Mouse (Mus musculus): ENCODE measurements around the gene Clmp. TPM values are rescaled to one million over a fixed set of nuclear protein-coding genes. Genes with fewer than 3 reads are reported as not detected.
A peak's percentile ranks its signal among the peaks of the same experiment; 100 is the strongest.
"Not testable (repeated sequence)": the region's sequence is repeated elsewhere in the genome, so short reads cannot be mapped to it uniquely, and the experiment has no call there.

Gene Clmp
- polyA plus RNA-seq, 1 experiment from 2014 or later, result 51.1 TPM

DNA sequence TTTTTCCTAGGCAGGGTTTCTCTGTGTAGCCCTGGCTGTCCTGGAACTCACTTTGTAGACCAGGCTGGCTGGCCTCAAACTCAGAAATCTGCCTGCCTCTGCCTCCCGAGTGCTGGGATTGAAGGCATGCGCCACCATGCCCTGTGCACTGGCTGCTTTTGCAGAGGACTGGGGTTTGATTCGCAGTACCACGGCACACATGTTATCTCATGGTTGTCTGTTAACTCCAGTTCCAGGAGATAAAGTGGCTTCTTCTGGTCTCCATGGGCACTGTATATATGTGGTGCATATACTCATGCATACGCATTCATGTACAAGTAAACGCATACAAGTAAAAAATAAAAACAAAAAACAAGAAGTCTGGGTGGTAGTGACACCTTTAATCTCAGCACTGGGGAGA lies 101.1 kb downstream of the Clmp start:
- 96% methylated on average over 6 of the region's 6 CpGs for WGBS
- H3K9ac ChIP-seq; H3K4me3 ChIP-seq; H3K27ac ChIP-seq (replicated peaks); H3K9me3 ChIP-seq; H3K36me3 ChIP-seq; H3K4me2 ChIP-seq; ATAC-seq (ENCODE audit: low FRiP score, low read depth); H3K27me3 ChIP-seq: not testable (repeated sequence)
- H3K4me1 ChIP-seq (replicated peaks), result peaks cover 22% of the 10 kb centered on the region

DNA sequence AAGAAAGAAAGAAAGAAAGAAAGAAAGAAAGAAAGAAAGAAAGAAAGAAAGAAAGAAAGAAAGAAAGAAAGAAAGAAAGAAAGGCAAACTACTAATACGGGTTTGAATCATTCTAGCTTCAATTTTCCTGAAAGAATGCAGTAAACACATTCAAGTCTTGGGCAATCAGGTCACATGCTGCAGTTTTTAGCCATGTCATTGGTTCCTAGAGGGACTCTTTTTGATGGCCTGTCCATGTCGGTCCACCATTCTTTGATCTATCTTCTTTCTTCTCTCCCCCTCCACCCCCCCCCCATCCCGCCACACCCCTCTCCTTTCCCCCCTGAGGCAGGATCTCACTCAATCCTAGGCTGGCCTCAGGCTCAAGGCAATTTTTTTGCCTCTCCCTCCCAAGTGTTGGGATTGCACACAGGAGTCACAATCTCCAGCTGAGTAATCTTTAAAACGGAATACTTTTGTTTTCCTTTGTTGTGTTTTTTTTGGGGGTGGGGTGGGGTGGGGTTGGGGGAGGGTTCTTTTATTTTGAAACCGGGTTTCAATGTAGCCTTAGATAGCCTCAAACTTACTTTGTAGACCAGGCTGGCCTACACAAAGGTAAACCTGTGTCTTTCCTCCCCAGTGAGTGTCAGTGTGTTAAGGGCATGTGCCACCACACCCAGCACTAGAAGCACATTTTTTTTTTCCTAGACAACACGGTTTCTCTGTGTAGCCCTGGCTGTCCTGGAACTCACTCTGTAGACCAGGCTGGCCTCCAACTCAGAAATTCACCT lies 106.3 kb downstream of the Clmp start:
- no peak overlapping the region for H3K27ac ChIP-seq (replicated peaks)
- H3K4me1 ChIP-seq (replicated peaks), result no peaks in the 10 kb centered on the region
- H3K4me3 ChIP-seq, result no peak overlapping the region
- no peak for ATAC-seq (ENCODE audit: low FRiP score, low read depth)
- WGBS, result 72% methylated on average over 6 of the region's 6 CpGs
- no peak overlapping the region for H3K9ac ChIP-seq
- H3K36me3 ChIP-seq, result no peaks in the 10 kb centered on the region
- H3K9me3 ChIP-seq, result no peaks in the 10 kb centered on the region
- no peaks in the 10 kb centered on the region for H3K27me3 ChIP-seq
- no peak overlapping the region for H3K4me2 ChIP-seq

DNA sequence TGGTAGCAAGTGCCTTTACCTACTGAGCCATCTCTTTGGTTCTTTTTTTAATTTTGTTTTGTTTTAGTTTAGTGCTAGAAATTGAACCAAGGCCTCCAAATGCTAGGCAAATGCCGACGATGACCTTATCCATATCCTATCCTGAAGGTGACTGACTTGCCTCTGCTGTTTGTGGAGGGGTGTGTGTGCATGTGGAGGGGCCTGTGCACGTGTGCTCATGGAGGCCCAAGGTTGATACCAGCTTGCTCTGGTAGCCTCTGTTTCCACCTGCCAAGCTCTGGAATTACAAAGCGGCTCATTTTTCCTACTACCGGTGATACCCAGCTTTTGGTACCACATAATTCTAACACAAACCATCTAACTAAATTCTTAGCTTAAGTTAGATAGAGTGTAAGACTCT lies 107.8 kb downstream of the Clmp start:
- Histone ChIP-seq H3K4me1 (replicated peaks) (no peaks in the 10 kb centered on the region), H3K36me3 (no peaks in the 10 kb centered on the region), H3K9me3 (no peaks in the 10 kb centered on the region), H3K4me3 (no peak overlapping the region), H3K4me2 (no peak overlapping the region), H3K9ac (no peak overlapping the region), H3K27me3 (no peaks in the 10 kb centered on the region), H3K27ac (replicated peaks) (no peak overlapping the region)
- WGBS, result 95% methylated on average over 5 of the region's 5 CpGs
- ATAC-seq (ENCODE audit: low FRiP score, low read depth), result no peak

DNA sequence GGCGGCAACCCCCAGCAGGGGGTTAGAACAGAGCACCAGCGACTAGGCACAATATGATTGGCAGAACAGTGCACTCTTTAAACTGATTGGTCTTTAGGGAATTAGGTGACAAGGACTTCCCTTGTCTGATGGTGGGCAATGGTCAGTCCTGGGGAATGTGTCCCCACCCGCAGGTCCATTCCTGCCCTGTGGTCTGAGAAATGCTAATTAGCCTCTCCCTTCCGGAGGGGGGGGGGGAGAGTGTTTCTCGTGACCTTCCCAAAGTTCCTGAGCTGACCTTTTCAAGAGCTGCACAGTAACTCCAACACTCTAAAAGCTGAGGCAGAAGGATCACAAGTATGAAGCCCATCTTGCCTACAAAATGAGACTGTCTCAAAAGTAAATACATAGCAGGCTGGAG lies 108.5 kb downstream of the Clmp start:
- no peak for ATAC-seq (ENCODE audit: low FRiP score, low read depth)
- Histone ChIP-seq H3K4me2 (no peak overlapping the region), H3K9ac (no peak overlapping the region), H3K27ac (replicated peaks) (no peak overlapping the region), H3K27me3 (no peaks in the 10 kb centered on the region), H3K36me3 (no peaks in the 10 kb centered on the region), H3K4me3 (no peak overlapping the region), H3K9me3 (no peaks in the 10 kb centered on the region), H3K4me1 (replicated peaks) (peaks cover 3% of the 10 kb centered on the region; the same call in 1 of the 2 replicates)
- WGBS, result 25% methylated on average over 5 of the region's 5 CpGs

DNA sequence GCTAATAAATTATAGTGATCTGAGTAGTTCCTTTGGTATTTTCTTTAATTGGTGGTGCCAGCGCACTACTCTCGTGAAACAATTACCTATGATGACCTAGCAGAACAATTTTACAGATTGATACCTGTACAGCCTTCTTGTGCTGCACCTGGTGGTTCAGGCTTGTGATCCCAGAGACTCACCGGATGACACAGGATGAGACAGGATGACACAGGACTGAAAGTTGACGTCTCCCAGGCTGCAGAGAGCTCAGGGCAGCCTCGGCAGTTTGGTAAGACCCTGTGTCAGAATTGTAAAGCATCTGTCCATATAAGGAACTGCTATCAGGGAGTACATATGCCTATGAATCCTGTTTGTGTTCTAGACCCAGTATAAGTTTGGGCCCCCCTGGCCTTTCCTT lies 109.2 kb downstream of the Clmp start:
- no peak for ATAC-seq (ENCODE audit: low FRiP score, low read depth)
- Histone ChIP-seq H3K27me3 (no peaks in the 10 kb centered on the region), H3K4me3 (no peak overlapping the region), H3K9me3 (no peaks in the 10 kb centered on the region), H3K9ac (no peak overlapping the region), H3K4me1 (replicated peaks) (peaks cover 5% of the 10 kb centered on the region; the same call in 1 of the 2 replicates), H3K4me2 (no peak overlapping the region), H3K27ac (replicated peaks) (no peak overlapping the region), H3K36me3 (no peaks in the 10 kb centered on the region)
- 77% methylated on average over 5 of the region's 5 CpGs for WGBS

DNA sequence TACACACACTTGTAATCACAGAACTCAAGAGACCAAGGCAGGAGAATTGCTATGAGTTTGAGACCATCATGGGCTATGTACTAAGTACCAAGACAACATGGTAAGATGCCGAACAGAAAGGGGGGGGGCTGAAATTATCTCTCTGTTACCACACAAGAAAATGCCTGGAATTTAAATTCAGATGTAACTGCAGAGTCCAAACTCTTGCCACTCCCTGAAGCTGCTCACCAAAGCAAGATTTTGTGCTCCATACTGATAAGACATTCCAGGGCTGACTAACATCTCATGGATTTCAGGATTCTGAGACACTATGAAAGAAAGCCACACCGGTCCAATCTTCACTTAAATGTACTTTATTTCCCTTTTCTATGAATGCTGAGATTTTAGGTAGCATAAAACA lies 109.8 kb downstream of the Clmp start:
- Histone ChIP-seq H3K9me3 (no peaks in the 10 kb centered on the region), H3K27ac (replicated peaks) (no peak overlapping the region), H3K4me2 (no peak overlapping the region), H3K4me1 (replicated peaks) (peaks cover 7% of the 10 kb centered on the region; the same call in 1 of the 2 replicates), H3K4me3 (no peak overlapping the region), H3K36me3 (no peaks in the 10 kb centered on the region), H3K27me3 (no peaks in the 10 kb centered on the region), H3K9ac (no peak overlapping the region)
- ATAC-seq (ENCODE audit: low FRiP score, low read depth), result no peak
- WGBS, result 85% methylated on average over 2 of the region's 2 CpGs

DNA sequence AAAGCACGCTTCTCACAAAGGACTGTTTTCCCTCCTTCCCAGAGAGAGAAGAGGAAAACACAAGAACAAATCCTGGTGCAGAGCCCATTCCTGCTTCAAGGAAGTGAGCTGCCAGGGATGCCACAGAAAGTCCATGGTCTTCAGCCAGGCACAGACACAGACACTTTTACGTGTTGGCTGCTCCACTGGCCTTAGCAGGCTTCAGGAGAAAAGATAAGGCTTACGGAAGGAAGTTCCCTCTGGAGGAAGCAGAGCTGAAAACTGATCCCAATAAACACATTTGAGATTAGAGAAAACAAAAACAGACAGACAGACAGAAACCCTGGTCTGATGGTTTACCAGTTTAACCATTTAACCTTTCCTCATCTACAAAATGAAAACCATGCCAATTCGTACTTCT lies 110.3 kb downstream of the Clmp start:
- no peak for ATAC-seq (ENCODE audit: low FRiP score, low read depth)
- Histone ChIP-seq H3K4me1 (replicated peaks) (peaks cover 7% of the 10 kb centered on the region; the same call in 1 of the 2 replicates), H3K9ac (no peak overlapping the region), H3K27me3 (no peaks in the 10 kb centered on the region), H3K9me3 (no peaks in the 10 kb centered on the region), H3K27ac (replicated peaks) (no peak overlapping the region), H3K4me2 (no peak overlapping the region), H3K36me3 (no peaks in the 10 kb centered on the region), H3K4me3 (no peak overlapping the region)
- WGBS, result 76% methylated on average over 4 of the region's 4 CpGs

DNA sequence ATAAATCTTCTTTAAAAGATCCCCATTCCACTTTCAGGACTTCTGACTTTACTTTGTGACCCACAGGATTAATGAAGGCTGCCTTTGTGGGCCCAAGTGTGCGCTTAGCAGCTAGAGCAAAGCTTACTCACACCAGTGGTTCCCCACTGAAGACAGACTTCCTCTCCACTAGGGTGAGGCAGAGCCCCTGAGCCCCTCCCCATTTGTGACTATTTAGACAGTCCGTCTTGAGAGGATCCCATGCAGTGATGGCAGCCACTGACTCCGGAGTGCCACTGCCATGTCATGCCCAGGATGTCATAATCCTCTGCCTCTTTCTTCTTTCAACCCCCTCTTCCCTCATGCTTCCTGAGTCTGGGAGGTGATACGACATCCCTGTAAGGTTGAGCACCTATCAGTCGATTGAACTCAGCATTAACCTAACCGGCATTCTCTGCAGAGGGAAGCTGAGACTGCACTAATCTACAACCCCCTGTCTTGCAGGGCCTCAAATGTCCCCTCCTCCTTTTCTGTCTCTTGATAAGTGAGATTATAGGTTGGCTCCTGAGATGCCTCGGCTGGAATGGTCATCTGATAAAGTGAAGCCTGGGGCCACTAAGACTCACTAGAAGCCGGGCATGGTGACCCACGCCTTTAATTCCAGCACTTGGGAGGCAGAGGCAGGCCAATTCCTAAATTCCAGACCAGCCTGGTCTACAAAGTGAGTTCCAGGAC lies 112.6 kb downstream of the Clmp start:
- Histone ChIP-seq H3K36me3 (peaks cover 1% of the 10 kb centered on the region), H3K9ac (no peak overlapping the region), H3K4me3 (no peak overlapping the region), H3K27me3 (no peaks in the 10 kb centered on the region), H3K27ac (replicated peaks) (no peak overlapping the region), H3K9me3 (no peaks in the 10 kb centered on the region), H3K4me1 (replicated peaks) (peaks cover 12% of the 10 kb centered on the region), H3K4me2 (no peak overlapping the region)
- ATAC-seq (ENCODE audit: low FRiP score, low read depth), result no peak
- 81% methylated on average over 9 of the region's 9 CpGs for WGBS

DNA sequence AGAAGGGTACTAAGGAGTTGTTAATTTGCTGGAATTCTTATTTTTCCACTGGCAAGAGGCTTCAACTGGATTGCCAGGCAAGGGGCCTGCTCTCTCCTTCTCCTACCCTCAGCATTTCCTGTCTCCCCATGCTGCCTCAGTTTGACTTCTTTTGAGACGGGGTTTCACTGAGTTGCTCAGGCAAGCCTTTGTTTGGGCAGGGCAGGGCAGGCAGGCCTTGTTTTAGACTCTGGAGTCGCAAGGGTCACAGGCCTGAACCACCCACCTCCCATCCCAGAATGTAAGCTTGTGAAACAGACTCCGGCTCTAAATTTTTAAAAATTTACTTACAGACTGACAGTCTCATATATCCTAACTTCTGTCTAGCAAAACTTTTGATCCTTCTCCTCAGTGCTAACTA lies 113.3 kb downstream of the Clmp start:
- Histone ChIP-seq H3K4me1 (replicated peaks) (peaks cover 19% of the 10 kb centered on the region), H3K27ac (replicated peaks) (peak overlapping the region; percentile 100), H3K9ac (peak overlapping the region; percentile 82; the same call in 1 of the 2 replicates), H3K4me2 (peak overlapping the region; percentile 79; the same call in 1 of the 2 replicates), H3K4me3 (no peak overlapping the region), H3K27me3 (no peaks in the 10 kb centered on the region), H3K36me3 (peaks cover 8% of the 10 kb centered on the region), H3K9me3 (no peaks in the 10 kb centered on the region)
- ATAC-seq (ENCODE audit: low FRiP score, low read depth), result no peak
- 38% methylated on average over 3 of the region's 3 CpGs for WGBS

DNA sequence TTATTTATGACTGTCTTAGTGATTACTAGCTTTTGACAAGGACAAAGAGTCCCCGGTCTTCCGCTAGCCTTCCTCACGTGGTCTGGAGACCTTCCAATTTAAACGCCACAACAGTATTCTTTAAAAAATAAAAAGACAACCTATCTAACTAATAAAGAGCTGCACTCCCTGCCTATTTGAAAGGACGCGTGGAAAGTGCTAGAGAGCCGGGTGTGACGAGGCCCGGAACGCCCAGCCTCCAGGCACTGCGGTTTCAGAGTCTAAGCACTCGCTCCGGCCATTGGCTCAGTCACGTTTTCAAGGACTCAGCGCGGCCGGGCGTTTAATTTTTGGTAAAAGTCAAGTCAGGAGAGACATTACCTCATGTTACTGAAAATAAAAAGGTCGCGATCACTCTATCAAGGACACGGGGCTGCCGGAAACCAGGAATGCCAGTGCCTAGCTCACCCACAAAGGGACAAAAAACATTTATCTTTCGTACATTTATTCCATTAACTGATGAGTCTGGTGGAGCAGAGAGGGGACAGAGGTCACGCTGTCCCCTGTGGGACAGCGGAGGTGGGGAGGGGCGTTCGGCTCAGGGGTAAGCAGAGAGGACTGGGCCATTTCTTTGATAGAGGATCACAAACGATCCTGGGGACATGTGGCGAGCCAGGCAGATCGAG lies 114.2 kb downstream of the Clmp start:
- Histone ChIP-seq H3K9ac (peak overlapping the region; percentile 82), H3K4me2 (peak overlapping the region; percentile 79), H3K9me3 (no peaks in the 10 kb centered on the region), H3K27me3 (no peaks in the 10 kb centered on the region), H3K4me1 (replicated peaks) (peaks cover 28% of the 10 kb centered on the region), H3K4me3 (peak overlapping the region; percentile 93), H3K36me3 (peaks cover 15% of the 10 kb centered on the region), H3K27ac (replicated peaks) (peak overlapping the region; percentile 100)
- peak; percentile 33 for ATAC-seq (ENCODE audit: low FRiP score, low read depth)
- under 1% methylated on average over 30 of the region's 30 CpGs for WGBS

DNA sequence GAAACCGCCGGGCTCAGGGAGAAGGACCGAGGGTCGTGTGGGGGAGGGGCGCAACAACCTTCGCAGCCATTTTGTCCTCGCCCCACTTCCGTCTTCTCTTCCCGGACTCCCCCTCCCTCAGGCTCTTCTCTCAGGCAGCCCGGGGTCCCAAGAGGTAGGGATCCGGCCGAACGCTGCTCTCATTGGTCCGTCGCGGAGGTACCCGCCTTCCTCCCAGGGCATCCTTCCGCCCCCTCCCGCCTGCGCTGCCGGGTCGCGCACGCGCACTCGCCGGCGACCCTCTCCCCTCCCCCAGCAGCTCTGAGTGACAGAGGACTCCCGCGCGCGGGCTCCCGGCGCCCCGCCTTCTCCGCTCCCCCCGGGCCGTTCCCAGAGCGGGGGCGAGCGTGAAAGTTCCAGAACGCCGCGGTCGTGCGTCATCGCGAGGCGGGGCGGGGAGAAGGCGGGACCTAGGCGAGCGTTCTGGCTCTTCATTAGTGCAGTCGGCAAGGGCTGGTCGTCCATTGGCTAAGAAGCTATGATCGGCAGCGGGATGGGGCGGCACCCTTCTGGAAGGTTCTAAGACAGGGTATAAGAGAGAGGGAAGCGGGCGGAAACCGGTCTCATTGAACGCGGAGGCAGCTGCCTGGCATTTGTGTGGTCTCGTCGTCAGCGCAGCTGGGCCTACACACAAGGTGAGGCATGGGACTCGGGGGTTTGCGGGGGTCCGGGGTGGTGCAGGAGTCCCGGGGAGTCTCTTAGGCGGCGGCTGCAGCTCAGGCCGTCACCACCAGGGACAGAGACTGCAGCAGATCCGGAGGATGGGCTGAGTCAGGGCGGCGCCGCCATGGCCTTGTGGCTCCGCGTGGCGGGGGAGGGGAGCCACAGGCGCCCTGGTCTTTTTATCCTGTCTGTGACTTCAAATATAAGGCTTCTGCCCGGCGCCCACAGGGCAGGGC lies 115.2 kb downstream of the Clmp start, which contains the start of gene Hspa8:
TSS of gene Hspa8 (plus strand) at position 310 of the 938 bp plus-strand sequence.
- no peaks in the 10 kb centered on the region for H3K27me3 ChIP-seq
- no peaks in the 10 kb centered on the region for H3K9me3 ChIP-seq
- under 1% methylated on average over 77 of the region's 83 CpGs for WGBS
- H3K27ac ChIP-seq (replicated peaks), result peak within 1 kb of the TSS; percentile 100
- peak within 1 kb of the TSS; percentile 79 for H3K4me2 ChIP-seq
- ATAC-seq (ENCODE audit: low FRiP score, low read depth), result peak; percentile 97
- peak within 1 kb of the TSS; percentile 99 for H3K9ac ChIP-seq
- peak within 1 kb of the TSS; percentile 93 for H3K4me3 ChIP-seq
- peaks cover 37% of the 10 kb centered on the region for H3K4me1 ChIP-seq (replicated peaks)
- H3K36me3 ChIP-seq, result peaks cover 24% of the 10 kb centered on the region

All from hindbrain, embryonic 15.5 days (tissue).